Mouse (Mus musculus) forebrain, postnatal 0 days (tissue): Measurements from ENCODE around the gene Ptrh2. TPM values are rescaled to one million over a fixed set of nuclear protein-coding genes. Genes with fewer than 3 reads are reported as not detected.

Source experiments
- ATAC-seq: fragments of 200-750 bp; cut with Nextera tagmentation; 2 replicates; pipeline ENCODE4 v1.8.0; 2017; ENCODE audit warnings: mild to moderate bottlenecking, moderate library complexity
- DNase-seq: peaks from one replicate; pipeline ENCODE4 v3.0.0-alpha.2; 2015
- H3K27ac ChIP-seq: fragments of 300-500 bp; sonication (generic); 2 replicates; pipeline ENCODE4 v1.5.1; 2014; ENCODE audit warnings: low read depth, mild to moderate bottlenecking, antibody characterized with exemption, low read length, moderate library complexity, mixed read lengths
- H3K27me3 ChIP-seq: fragments of 300-500 bp; sonication (generic); 2 replicates; pipeline ENCODE4 v1.6.1; 2014; ENCODE audit warnings: mild to moderate bottlenecking, low read length, mixed read lengths; ENCODE audit not compliant: insufficient read depth
- H3K36me3 ChIP-seq: fragments of 300-500 bp; sonication (generic); 2 replicates; pipeline ENCODE4 v1.6.1; 2014; ENCODE audit warnings: mild to moderate bottlenecking, moderate library complexity; ENCODE audit not compliant: insufficient read depth
- H3K4me1 ChIP-seq: fragments of 300-500 bp; sonication (generic); 2 replicates; pipeline ENCODE4 v1.6.1; 2014; ENCODE audit warnings: antibody characterized with exemption; ENCODE audit not compliant: insufficient read depth
- H3K4me2 ChIP-seq: fragments of 300-500 bp; sonication (generic); 2 replicates; pipeline ENCODE4 v1.6.1; 2014; ENCODE audit warnings: low read depth, mild to moderate bottlenecking, moderate library complexity
- H3K4me3 ChIP-seq: fragments of 300-500 bp; sonication (generic); 2 replicates; pipeline ENCODE4 v1.5.1; 2014; ENCODE audit warnings: low read depth, low read length, mixed read lengths
- H3K9ac ChIP-seq: fragments of 300-500 bp; sonication (generic); 2 replicates; pipeline ENCODE4 v1.6.1; 2014; ENCODE audit warnings: mild to moderate bottlenecking
- H3K9me3 ChIP-seq: fragments of 300-500 bp; sonication (generic); 2 replicates; pipeline ENCODE4 v1.6.1; 2016; ENCODE audit warnings: low read length
- CTCF ChIP-seq: sonication (generic); IDR thresholded peaks from 2 replicates; pipeline ENCODE4 v1.5.1; 2016; ENCODE audit warnings: antibody characterized with exemption, control low read depth, low read depth
- WGBS: fragments of 180-500 bp; shearing (Covaris S2); extraction: QIAGEN DNeasy Blood & Tissue Kit; methylation state at CpG from one replicate; pipeline ENCODE4 v1.1.7; 2014; 5-methylcytosine and 5-hydroxymethylcytosine counted together
- polyA plus RNA-seq: library from polyadenylated mRNA; unstranded; fragments of >200 nt; fragmentation: Nextera tagmentation; extraction: Ambion mirVana; gene quantifications from 2 replicates; pipeline ENCODE4 v1.2.1, GENCODE M21; 2015
- total RNA-seq: library from RNA; depleted of rRNA; stranded (reverse); fragments of >200 nt; gene quantifications from 2 replicates; pipeline ENCODE4 v1.2.3, GENCODE M21; 2014

The Ptrh2 gene
- total and polyA plus RNA-seq, 2 experiments from 2014 or later, result 19.4 to 29.0 TPM

DNA sequence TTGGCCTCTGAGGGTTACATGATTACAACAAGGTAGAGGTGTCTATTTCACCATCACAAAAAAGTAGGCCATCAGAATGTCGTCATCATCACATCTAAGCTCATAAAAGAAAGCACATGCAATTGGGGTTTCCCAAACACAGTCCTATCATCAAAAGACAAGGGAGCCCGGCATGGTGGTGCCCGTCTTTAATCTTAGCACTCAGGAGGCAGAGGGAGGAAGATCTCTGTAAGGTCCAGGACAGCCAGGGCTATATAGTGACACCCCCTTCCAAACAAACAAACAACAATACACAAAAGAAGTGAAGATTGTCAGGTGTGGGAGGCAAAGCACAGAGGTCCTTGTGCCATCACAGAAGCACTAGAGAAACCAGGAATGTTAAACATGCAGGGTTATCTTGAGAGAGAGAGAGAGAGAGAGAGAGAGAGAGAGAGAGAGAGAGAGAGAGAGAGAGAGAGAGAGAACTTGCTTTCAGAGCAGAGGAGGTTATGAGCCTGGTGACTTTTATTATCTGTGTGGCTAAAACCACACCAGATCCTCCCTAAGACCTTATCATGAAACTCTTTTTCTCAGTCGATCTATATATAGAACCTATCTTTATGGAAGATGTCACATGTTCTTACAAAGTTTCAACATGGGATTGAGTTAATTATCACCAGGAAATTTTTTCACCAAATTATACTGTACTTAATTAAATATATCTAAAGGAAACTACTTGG lies 26.8 kb upstream of the Ptrh2 start:
- no peak for TF ChIP-seq CTCF
- H3K9ac ChIP-seq, result no peak overlapping the region
- H3K4me2 ChIP-seq, result no peak overlapping the region
- ATAC-seq, result no peak
- no peaks in the 10 kb centered on the region for H3K4me1 ChIP-seq
- H3K4me3 ChIP-seq, result no peak overlapping the region
- H3K27me3 ChIP-seq, result no peaks in the 10 kb centered on the region
- no peak for DNase-seq
- no peak overlapping the region for H3K27ac ChIP-seq
- H3K36me3 ChIP-seq, result peaks cover 3% of the 10 kb centered on the region
- no peaks in the 10 kb centered on the region for H3K9me3 ChIP-seq
- WGBS, result 85% methylated on average over 4 of the region's 4 CpGs

DNA sequence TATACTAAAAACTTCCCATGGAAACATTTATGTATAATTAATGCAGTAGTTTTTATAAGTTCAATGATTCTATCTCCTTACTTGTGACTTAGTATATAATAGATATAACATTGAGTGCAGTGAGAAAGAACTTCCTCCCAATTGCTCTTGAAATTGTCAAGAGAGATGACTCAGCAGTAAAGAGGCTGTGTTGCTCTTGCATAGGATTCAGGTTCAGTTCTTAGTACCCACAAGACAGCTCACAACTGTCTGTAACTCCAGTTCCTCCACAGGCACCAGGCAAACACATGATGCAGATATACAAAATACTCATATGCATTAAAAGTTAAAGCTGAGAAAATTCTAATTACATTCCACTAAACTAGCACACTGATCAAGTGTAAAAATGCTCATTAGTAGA lies 25.9 kb upstream of the Ptrh2 start:
- Histone ChIP-seq H3K27ac (no peak overlapping the region), H3K27me3 (no peaks in the 10 kb centered on the region), H3K4me1 (no peaks in the 10 kb centered on the region), H3K9ac (no peak overlapping the region), H3K4me2 (no peak overlapping the region), H3K36me3 (peaks cover 10% of the 10 kb centered on the region), H3K4me3 (no peak overlapping the region), H3K9me3 (no peaks in the 10 kb centered on the region)
- no peak for ATAC-seq
- TF ChIP-seq CTCF, result no peak
- no peak for DNase-seq

DNA sequence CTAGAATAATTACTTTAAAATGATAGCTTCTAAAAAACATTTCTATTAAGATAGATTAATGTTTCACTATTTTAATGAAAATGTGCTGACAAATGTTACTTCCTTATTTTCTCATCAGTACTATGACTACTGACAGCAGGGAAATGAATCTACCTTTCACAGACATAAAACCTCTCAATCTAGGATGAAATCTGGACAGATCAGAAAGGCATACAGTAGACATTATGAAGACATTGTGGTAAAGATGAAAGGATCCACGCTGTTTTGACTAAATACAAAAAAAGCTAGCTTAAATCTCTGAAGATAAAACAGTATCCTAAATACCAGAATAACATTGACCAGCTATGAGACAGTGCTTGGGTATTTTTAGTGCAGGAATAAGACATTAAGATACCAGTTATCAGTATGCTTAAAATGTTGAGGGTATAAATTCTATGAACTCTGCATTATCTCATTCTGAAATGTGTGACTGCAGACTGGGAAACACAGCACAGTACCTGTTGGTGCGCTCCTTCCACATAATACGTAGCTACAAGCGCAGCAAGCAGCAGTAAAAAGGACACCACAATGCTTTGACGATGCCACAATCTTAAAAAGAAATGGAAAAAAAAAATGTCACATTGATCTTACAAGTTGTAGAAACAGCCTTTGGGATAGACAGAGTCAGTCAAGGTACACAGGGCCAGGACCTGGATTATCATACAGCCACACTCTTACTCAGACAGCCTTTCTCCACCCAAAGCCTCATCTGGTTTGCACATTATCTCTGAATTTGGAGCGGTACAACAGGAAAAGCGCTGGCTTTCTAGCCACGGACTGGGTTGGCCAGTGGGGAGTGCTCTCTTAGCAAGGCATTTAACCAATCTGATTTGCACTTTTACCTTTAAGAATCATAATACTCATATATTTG lies 20.5 kb upstream of the Ptrh2 start:
- no peak for DNase-seq
- WGBS, result 94% methylated on average over 8 of the region's 8 CpGs
- Histone ChIP-seq H3K9me3 (no peaks in the 10 kb centered on the region), H3K27me3 (no peaks in the 10 kb centered on the region), H3K9ac (no peak overlapping the region), H3K4me2 (no peak overlapping the region), H3K36me3 (peaks cover 18% of the 10 kb centered on the region), H3K27ac (no peak overlapping the region), H3K4me1 (no peaks in the 10 kb centered on the region), H3K4me3 (no peak overlapping the region)
- TF ChIP-seq CTCF, result no peak
- ATAC-seq, result no peak

DNA sequence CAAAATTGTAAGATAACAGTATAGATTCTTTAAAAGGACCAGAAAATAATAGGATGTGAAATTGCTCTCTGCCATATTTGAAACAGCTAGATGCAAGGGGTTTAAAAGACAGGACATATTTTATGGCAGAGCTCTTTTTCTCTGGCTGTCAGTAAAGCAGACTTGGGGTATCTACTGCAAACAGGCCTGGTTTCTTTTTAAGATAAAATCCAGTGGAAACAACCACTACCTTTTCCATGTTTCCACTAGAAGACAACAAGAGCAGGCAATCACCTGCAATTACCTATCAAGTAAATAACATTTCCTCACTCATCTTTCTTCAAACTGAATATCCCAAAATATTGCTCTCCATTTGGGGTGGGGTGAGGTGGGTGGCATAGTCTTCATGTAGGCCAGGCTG lies 19.8 kb upstream of the Ptrh2 start:
- Histone ChIP-seq H3K9me3 (no peaks in the 10 kb centered on the region), H3K36me3 (peaks cover 18% of the 10 kb centered on the region), H3K9ac (no peak overlapping the region), H3K4me3 (no peak overlapping the region), H3K4me2 (no peak overlapping the region), H3K27ac (no peak overlapping the region), H3K4me1 (no peaks in the 10 kb centered on the region), H3K27me3 (no peaks in the 10 kb centered on the region)
- DNase-seq (no peak), ATAC-seq (no peak)
- TF ChIP-seq CTCF, result no peak

DNA sequence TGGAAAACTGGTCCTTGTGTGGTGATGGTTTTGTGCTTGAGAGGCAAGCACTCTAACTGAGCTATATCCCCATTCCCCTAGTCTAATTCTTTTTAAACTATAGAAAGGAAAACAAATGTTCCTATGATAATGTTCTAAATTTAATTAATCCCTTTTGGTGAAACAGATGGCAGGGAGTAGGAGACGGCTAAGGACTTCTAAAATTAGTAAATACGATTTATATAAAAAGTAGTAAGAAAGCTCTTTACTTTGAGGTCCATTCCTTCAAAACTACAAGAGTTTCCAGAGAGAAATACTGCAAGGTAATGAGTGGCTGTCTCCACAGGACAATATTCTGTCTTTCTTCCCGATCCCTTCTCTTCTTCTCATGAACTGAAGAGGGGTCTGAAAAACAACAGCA lies 19.4 kb upstream of the Ptrh2 start:
- no peak overlapping the region for H3K4me3 ChIP-seq
- H3K4me2 ChIP-seq, result no peak overlapping the region
- TF ChIP-seq CTCF, result no peak
- H3K4me1 ChIP-seq, result no peaks in the 10 kb centered on the region
- no peak overlapping the region for H3K27ac ChIP-seq
- no peak overlapping the region for H3K9ac ChIP-seq
- ATAC-seq (no peak), DNase-seq (no peak)
- no peaks in the 10 kb centered on the region for H3K9me3 ChIP-seq
- H3K27me3 ChIP-seq, result no peaks in the 10 kb centered on the region
- H3K36me3 ChIP-seq, result peaks cover 18% of the 10 kb centered on the region
- WGBS, result 82% methylated on average over 3 of the region's 3 CpGs

DNA sequence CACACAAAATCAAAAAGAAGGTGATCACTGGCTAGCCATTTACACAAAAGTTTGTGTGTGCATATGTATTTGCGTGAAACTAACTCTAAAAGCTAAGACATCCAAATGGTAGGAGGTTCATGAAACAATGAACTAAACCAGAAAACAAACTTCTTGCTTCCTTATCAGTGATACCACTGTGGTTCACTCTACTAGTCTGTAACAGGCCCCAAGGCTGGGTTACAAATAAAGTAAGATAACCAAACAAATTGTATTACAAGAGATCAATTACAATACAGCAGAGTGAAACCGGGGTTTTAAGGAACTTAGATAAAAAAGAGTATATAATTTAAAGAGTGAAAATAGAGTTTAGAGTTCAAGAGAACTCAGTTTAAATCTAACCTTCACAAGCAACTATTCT lies 16.2 kb upstream of the Ptrh2 start:
- Histone ChIP-seq H3K36me3 (peaks cover 10% of the 10 kb centered on the region; the same call in 1 of the 2 replicates), H3K27me3 (no peaks in the 10 kb centered on the region), H3K4me3 (no peak overlapping the region), H3K9me3 (no peaks in the 10 kb centered on the region), H3K4me1 (no peaks in the 10 kb centered on the region), H3K4me2 (no peak overlapping the region), H3K9ac (no peak overlapping the region), H3K27ac (no peak overlapping the region)
- 95% methylated on average over 2 of the region's 2 CpGs for WGBS
- TF ChIP-seq CTCF, result no peak
- DNase-seq (no peak), ATAC-seq (no peak)

DNA sequence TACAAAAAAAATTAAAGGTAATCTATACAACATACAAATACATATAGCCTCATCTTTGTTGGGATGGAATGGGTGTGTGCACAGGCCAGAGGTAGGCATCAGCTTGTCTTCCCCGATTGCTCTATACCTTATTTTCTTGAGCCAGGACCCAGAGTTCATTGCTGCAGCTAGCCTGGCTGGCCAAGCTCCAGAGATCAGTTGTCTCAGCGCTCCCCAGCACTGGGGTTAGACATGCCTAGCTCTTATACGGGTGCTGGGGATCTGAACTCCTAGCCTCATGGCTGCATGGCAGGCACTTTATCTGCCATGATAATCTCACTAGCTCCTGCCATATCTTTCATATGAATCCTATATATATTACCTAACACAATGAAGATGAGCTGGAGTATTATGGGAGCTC lies 15.6 kb upstream of the Ptrh2 start:
- Histone ChIP-seq H3K4me3 (no peak overlapping the region), H3K27ac (no peak overlapping the region), H3K4me2 (no peak overlapping the region), H3K4me1 (no peaks in the 10 kb centered on the region), H3K9ac (no peak overlapping the region), H3K36me3 (peaks cover 5% of the 10 kb centered on the region; the same call in 1 of the 2 replicates), H3K9me3 (no peaks in the 10 kb centered on the region), H3K27me3 (no peaks in the 10 kb centered on the region)
- DNase-seq (no peak), ATAC-seq (no peak)
- no peak for TF ChIP-seq CTCF
- 94% methylated on average over 3 of the region's 3 CpGs for WGBS
